Mouse (Mus musculus) heart, embryonic 16.5 days (tissue): ENCODE results near the gene Dusp13. TPM values are rescaled to one million over a fixed set of nuclear protein-coding genes. Genes with fewer than 3 reads are reported as not detected.
A peak's percentile ranks its signal among the peaks of the same experiment; 100 is the strongest.

Experiments
- ATAC-seq: fragments of 200-750 bp; cut with Nextera tagmentation; replicated peaks from 2 replicates; pipeline ENCODE4 v1.8.0; 2017; ENCODE audit warnings: moderate number of reproducible peaks; ENCODE audit not compliant: insufficient read depth, low FRiP score; ENCODE audit errors: extremely low read depth
- H3K27ac ChIP-seq: fragments of 300-500 bp; sonication (generic); 2 replicates; pipeline ENCODE4 v1.5.1; 2014; ENCODE audit warnings: mild to moderate bottlenecking, low read length, control low read depth, moderate library complexity
- H3K27me3 ChIP-seq: fragments of 300-500 bp; sonication (generic); 2 replicates; pipeline ENCODE4 v1.6.1; 2014; ENCODE audit warnings: low read length, mixed read lengths; ENCODE audit not compliant: control insufficient read depth, insufficient read depth
- H3K36me3 ChIP-seq: fragments of 300-500 bp; sonication (generic); 2 replicates; pipeline ENCODE4 v1.6.1; 2014; ENCODE audit not compliant: control insufficient read depth, insufficient read depth
- H3K4me1 ChIP-seq: fragments of 300-500 bp; sonication (generic); 2 replicates; pipeline ENCODE4 v1.6.1; 2014; ENCODE audit warnings: low read length, mixed read lengths; ENCODE audit not compliant: control insufficient read depth, insufficient read depth
- H3K4me2 ChIP-seq: fragments of 300-500 bp; sonication (generic); 2 replicates; pipeline ENCODE4 v1.6.1; 2014; ENCODE audit warnings: low read depth, mild to moderate bottlenecking, control low read depth, low read length
- H3K4me3 ChIP-seq: fragments of 300-500 bp; sonication (generic); 2 replicates; pipeline ENCODE4 v1.5.1; 2014; ENCODE audit warnings: mild to moderate bottlenecking, control low read depth, low read length
- H3K9ac ChIP-seq: fragments of 300-500 bp; sonication (generic); 2 replicates; pipeline ENCODE4 v1.6.1; 2014; ENCODE audit warnings: low read length, control low read depth
- H3K9me3 ChIP-seq: fragments of 300-500 bp; sonication (generic); replicated peaks from 2 replicates; pipeline ENCODE4 v1.6.1; 2016; ENCODE audit warnings: low read length; ENCODE audit not compliant: control insufficient read depth
- WGBS: fragments of 180-500 bp; shearing (Covaris S2); extraction: QIAGEN DNeasy Blood & Tissue Kit; methylation state at CpG from one replicate; pipeline ENCODE4 v1.1.7; 2014; 5-methylcytosine and 5-hydroxymethylcytosine counted together
- polyA plus RNA-seq: library from polyadenylated mRNA; unstranded; fragments of >200 nt; fragmentation: Nextera tagmentation; extraction: Ambion mirVana; gene quantifications from 2 replicates; pipeline ENCODE4 v1.2.1, GENCODE M21; 2015

Gene Dusp13
- polyA plus RNA-seq, 1 experiment from 2014 or later = not detected

GRCm38 (mm10) chr14:21696186-21696830, 54.7 kb downstream of the Dusp13 start:
- Histone ChIP-seq H3K27me3 (no peaks in the 10 kb centered on the region), H3K27ac (no peak overlapping the region), H3K9ac (no peak overlapping the region), H3K36me3 (no peaks in the 10 kb centered on the region), H3K4me3 (no peak overlapping the region), H3K4me1 (no peaks in the 10 kb centered on the region), H3K4me2 (no peak overlapping the region), H3K9me3 (peaks cover 3% of the 10 kb centered on the region; the same call in 1 of the 2 replicates)
- ATAC-seq = no peak
- WGBS = 86% methylated on average over 7 of the region's 7 CpGs

GRCm38 (mm10) chr14:21695020-21695419, 56.0 kb downstream of the Dusp13 start:
- ATAC-seq = no peak
- WGBS = 63% methylated on average over 6 of the region's 6 CpGs

GRCm38 (mm10) chr14:21691070-21691469, 59.9 kb downstream of the Dusp13 start:
- ATAC-seq = no peak
- Histone ChIP-seq H3K4me1 (0 out of 2 replicates have a peak, but pooled peaks cover 3% of the 10 kb centered on the region), H3K4me2 (no peak overlapping the region), H3K27ac (no peak overlapping the region), H3K36me3 (no peaks in the 10 kb centered on the region), H3K9ac (no peak overlapping the region), H3K4me3 (no peak overlapping the region), H3K27me3 (peaks cover 5% of the 10 kb centered on the region), H3K9me3 (peaks cover 3% of the 10 kb centered on the region; the same call in 1 of the 2 replicates)
- 78% methylated on average over 3 of the region's 3 CpGs for WGBS

More at GRCm38 (mm10) chr14:21695020-21695419, 56.0 kb downstream of the Dusp13 start:
- Histone ChIP-seq H3K9me3 (peaks cover 3% of the 10 kb centered on the region; the same call in 1 of the 2 replicates), H3K4me1 (no peaks in the 10 kb centered on the region), H3K27ac (no peak overlapping the region), H3K27me3 (no peaks in the 10 kb centered on the region), H3K36me3 (no peaks in the 10 kb centered on the region), H3K4me2 (no peak overlapping the region), H3K9ac (no peak overlapping the region), H3K4me3 (no peak overlapping the region)

GRCm38 (mm10) chr14:21686376-21687279, 64.4 kb downstream of the Dusp13 start:
- 12% methylated on average over 49 of the region's 49 CpGs for WGBS
- Histone ChIP-seq H3K36me3 (no peaks in the 10 kb centered on the region), H3K9me3 (no peaks in the 10 kb centered on the region), H3K9ac (peak overlapping the region; percentile 54; the same call in 1 of the 2 replicates), H3K4me3 (peak overlapping the region; percentile 47), H3K4me2 (peak overlapping the region; percentile 68), H3K27me3 (peaks cover 5% of the 10 kb centered on the region), H3K27ac (no peak overlapping the region), H3K4me1 (peaks cover 14% of the 10 kb centered on the region)
- ATAC-seq = no peak; the same call in 1 of the 2 replicates

- no peak for ATAC-seq
- H3K4me3 ChIP-seq = no peak overlapping the region
- no peaks in the 10 kb centered on the region for H3K9me3 ChIP-seq
- no peak overlapping the region for H3K9ac ChIP-seq
- WGBS = 91% methylated on average over 10 of the region's 10 CpGs
- no peak overlapping the region for H3K27ac ChIP-seq
- peaks cover 14% of the 10 kb centered on the region for H3K4me1 ChIP-seq
- peaks cover 5% of the 10 kb centered on the region for H3K27me3 ChIP-seq
- no peak overlapping the region for H3K4me2 ChIP-seq
- no peaks in the 10 kb centered on the region for H3K36me3 ChIP-seq
Measured at GRCm38 (mm10) chr14:21685411-21686146, 65.4 kb downstream of the Dusp13 start.

- Histone ChIP-seq H3K27me3 (peaks cover 5% of the 10 kb centered on the region), H3K9me3 (no peaks in the 10 kb centered on the region), H3K9ac (no peak overlapping the region), H3K27ac (no peak overlapping the region), H3K36me3 (no peaks in the 10 kb centered on the region), H3K4me2 (no peak overlapping the region), H3K4me3 (no peak overlapping the region), H3K4me1 (peaks cover 26% of the 10 kb centered on the region)
- 63% methylated on average over 4 of the region's 4 CpGs for WGBS
- no peak for ATAC-seq
Measured at GRCm38 (mm10) chr14:21683834-21684233, 67.1 kb downstream of the Dusp13 start.

Other genes with a start within 250 kb of the Dusp13 start
- gene Dupd1, start 36.6 kb downstream of the Dusp13 start, polyA plus RNA-seq = 0.54 TPM in 1 of 2 replicates, not detected in the other
- gene Samd8, start 650 bp downstream of the Dusp13 start, polyA plus RNA-seq = 8.0 and 9.1 TPM in 2 replicates
- gene Vdac2, start 74.1 kb upstream of the Dusp13 start, polyA plus RNA-seq = 524 and 538 TPM in 2 replicates
- gene Comtd1, start 97.8 kb upstream of the Dusp13 start, polyA plus RNA-seq = 42.8 and 44.4 TPM in 2 replicates
- 1.9 and 2.9 TPM in 2 replicates for gene Zfp503, start 238.4 kb upstream of the Dusp13 start, polyA plus RNA-seq